Mouse (Mus musculus) forebrain, embryonic 11.5 days (tissue): Measurements from ENCODE around the gene Mdga1. TPM values are rescaled to one million over a fixed set of nuclear protein-coding genes. Genes with fewer than 3 reads are reported as not detected.
"Not testable (repeated sequence)": the region's sequence is repeated elsewhere in the genome, so short reads cannot be mapped to it uniquely, and the experiment has no call there.

Experiments used
- ATAC-seq: fragments of 200-750 bp; cut with Nextera tagmentation; replicated peaks from 2 replicates; pipeline ENCODE4 v1.8.0; 2017; ENCODE audit warnings: moderate TSS enrichment; ENCODE audit not compliant: low FRiP score
- DNase-seq: peaks from one replicate; pipeline ENCODE4 v3.0.0-alpha.2; 2017; ENCODE audit warnings: low spot score
- H3K27ac ChIP-seq: fragments of 300-500 bp; sonication (generic); 2 replicates; pipeline ENCODE4 v1.5.1; 2014; ENCODE audit warnings: low read depth, low read length
- H3K27me3 ChIP-seq: fragments of 300-500 bp; sonication (generic); 2 replicates; pipeline ENCODE4 v1.6.1; 2014; ENCODE audit warnings: mild to moderate bottlenecking, low read length, mixed read lengths; ENCODE audit not compliant: control insufficient read depth, insufficient read depth
- H3K36me3 ChIP-seq: fragments of 300-500 bp; sonication (generic); 2 replicates; pipeline ENCODE4 v1.6.1; 2014; ENCODE audit warnings: mild to moderate bottlenecking, low read length, moderate library complexity, mixed read lengths; ENCODE audit not compliant: control insufficient read depth, insufficient read depth
- H3K4me1 ChIP-seq: fragments of 300-500 bp; sonication (generic); replicated peaks from 2 replicates; pipeline ENCODE4 v1.6.1; 2014; ENCODE audit warnings: low read length, mixed read lengths; ENCODE audit not compliant: control insufficient read depth, insufficient read depth
- H3K4me2 ChIP-seq: fragments of 300-500 bp; sonication (generic); 2 replicates; pipeline ENCODE4 v1.6.1; 2014; ENCODE audit warnings: low read depth, mild to moderate bottlenecking, low read length, moderate library complexity, mixed read lengths; ENCODE audit not compliant: severe bottlenecking
- H3K4me3 ChIP-seq: fragments of 300-500 bp; sonication (generic); 2 replicates; pipeline ENCODE4 v1.5.1; 2014; ENCODE audit warnings: low read depth, low read length
- H3K9ac ChIP-seq: fragments of 300-500 bp; sonication (generic); 2 replicates; pipeline ENCODE4 v1.6.1; 2014; ENCODE audit warnings: low read length
- H3K9me3 ChIP-seq: fragments of 300-500 bp; sonication (generic); 2 replicates; pipeline ENCODE4 v1.6.1; 2016; ENCODE audit warnings: low read length, mixed read lengths; ENCODE audit not compliant: control insufficient read depth
- WGBS: fragments of 180-500 bp; shearing (Covaris S2); extraction: QIAGEN DNeasy Blood & Tissue Kit; methylation state at CpG from one replicate; pipeline ENCODE4 v1.1.7; 2014; 5-methylcytosine and 5-hydroxymethylcytosine counted together
- polyA plus RNA-seq: library from polyadenylated mRNA; unstranded; fragments of >200 nt; fragmentation: Nextera tagmentation; extraction: Ambion mirVana; gene quantifications from 2 replicates; pipeline ENCODE4 v1.2.1, GENCODE M21; 2014

The Mdga1 gene
- polyA plus RNA-seq, 1 experiment from 2014 or later, result 6.2 TPM

GRCm38 (mm10) chr17:29788573-29788972 lies 181.3 kb downstream of the Mdga1 start:
- 0 out of 2 replicates have a peak, but pooled peaks cover 3% of the 10 kb centered on the region for H3K4me1 ChIP-seq
- H3K9ac ChIP-seq, result no peak overlapping the region
- ATAC-seq (no peak), DNase-seq (no peak)
- no peaks in the 10 kb centered on the region for H3K27me3 ChIP-seq
- WGBS, result 90% methylated on average over 10 of the region's 10 CpGs
- no peaks in the 10 kb centered on the region for H3K36me3 ChIP-seq
- no peaks in the 10 kb centered on the region for H3K9me3 ChIP-seq
- H3K27ac ChIP-seq, result no peak overlapping the region
- no peak overlapping the region for H3K4me3 ChIP-seq
- no peak overlapping the region for H3K4me2 ChIP-seq

DNA sequence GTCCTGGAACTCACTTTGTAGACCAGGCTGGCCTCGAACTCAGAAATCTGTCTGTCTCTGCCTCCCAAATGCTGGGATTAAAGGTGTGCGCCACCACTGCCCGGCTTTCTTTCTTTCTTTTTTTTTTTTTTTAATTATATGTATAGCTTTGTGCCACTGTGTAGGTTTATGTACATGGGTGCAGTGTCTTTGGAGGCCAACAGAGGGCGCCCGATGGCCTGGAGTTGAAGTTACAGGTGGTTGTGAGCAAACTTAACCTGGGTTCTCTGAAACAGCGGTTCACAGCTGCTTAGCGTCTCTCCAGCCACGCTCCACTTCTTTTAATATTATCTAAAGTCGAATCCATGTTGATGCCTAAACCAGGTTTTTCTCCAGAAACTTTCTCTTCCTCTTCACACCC lies 185.1 kb downstream of the Mdga1 start:
- ATAC-seq (no peak), DNase-seq (no peak)

DNA sequence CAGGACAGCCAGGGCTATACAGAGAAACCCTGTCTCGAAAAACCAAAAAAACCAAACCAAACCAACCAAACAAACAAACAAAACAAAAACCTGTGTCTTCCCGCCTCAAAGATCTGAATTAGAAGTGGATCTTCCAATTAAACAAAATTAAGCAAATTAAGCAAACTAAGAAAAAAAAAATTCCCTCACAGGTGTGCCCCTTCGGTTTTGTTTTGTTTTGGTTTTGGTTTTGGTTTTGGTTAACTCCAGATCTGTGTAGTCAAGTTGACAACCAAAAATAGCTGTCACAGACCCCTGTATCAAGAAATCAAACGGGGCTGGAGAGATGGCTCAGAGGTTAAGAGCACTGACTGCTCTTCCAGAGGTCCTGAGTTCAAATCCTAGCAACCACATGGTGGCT lies 188.4 kb downstream of the Mdga1 start:
- H3K4me3 ChIP-seq, H3K27me3 ChIP-seq: not testable (repeated sequence)
- 89% methylated on average over 4 of the region's 4 CpGs for WGBS

More for the DNA sequence above, 185.1 kb downstream of the Mdga1 start:
- Histone ChIP-seq H3K27ac (no peak overlapping the region), H3K4me2 (no peak overlapping the region), H3K36me3 (no peaks in the 10 kb centered on the region), H3K4me3 (no peak overlapping the region), H3K9ac (no peak overlapping the region), H3K27me3 (no peaks in the 10 kb centered on the region), H3K9me3 (no peaks in the 10 kb centered on the region), H3K4me1 (no peaks in the 10 kb centered on the region)
- WGBS, result 85% methylated on average over 9 of the region's 9 CpGs

GRCm38 (mm10) chr17:29778021-29778420 lies 191.9 kb downstream of the Mdga1 start:
- H3K36me3 ChIP-seq, result no peaks in the 10 kb centered on the region
- no peak overlapping the region for H3K4me2 ChIP-seq
- H3K9me3 ChIP-seq, result no peaks in the 10 kb centered on the region
- no peak overlapping the region for H3K27ac ChIP-seq
- DNase-seq (peak; percentile 59), ATAC-seq (0 out of 2 replicates have a peak, but pooled peaks have one; percentile 51)
- H3K4me1 ChIP-seq, result no peaks in the 10 kb centered on the region
- 45% methylated on average over 8 of the region's 8 CpGs for WGBS
- no peak overlapping the region for H3K9ac ChIP-seq
- no peak overlapping the region for H3K4me3 ChIP-seq
- H3K27me3 ChIP-seq, result no peaks in the 10 kb centered on the region

More for the DNA sequence above, 188.4 kb downstream of the Mdga1 start:
- not testable (repeated sequence) for H3K4me2 ChIP-seq, H3K27ac ChIP-seq, H3K4me1 ChIP-seq, ATAC-seq, H3K9ac ChIP-seq, H3K36me3 ChIP-seq, DNase-seq, H3K9me3 ChIP-seq

Other genes with a start within 250 kb of the Mdga1 start
- gene Zfand3, start 34.6 kb upstream of the Mdga1 start, polyA plus RNA-seq, result 55.8 and 68.6 TPM in 2 replicates